Mouse (Mus musculus): Measurements from ENCODE around the gene Pcdh18.

DNA sequence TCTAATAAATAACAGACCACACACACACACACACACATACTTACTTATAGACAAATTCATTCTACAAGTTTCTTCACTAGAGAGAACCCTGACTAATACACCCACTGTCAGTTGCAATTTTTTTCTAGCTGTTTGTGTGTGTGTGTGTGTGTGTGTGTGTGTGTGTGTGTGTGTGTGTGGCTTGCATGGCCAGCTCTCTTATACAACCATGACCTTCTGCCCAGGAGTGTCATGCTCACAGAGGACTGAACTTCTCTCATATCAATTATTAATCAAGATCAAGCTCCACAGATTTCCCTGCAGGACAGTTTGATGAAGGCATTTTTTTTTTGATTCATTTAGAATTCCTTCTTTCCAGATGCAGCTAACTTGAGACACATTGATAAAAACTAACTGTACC lies 18.6 kb downstream of the Pcdh18 start:
- TF ChIP-seq POLR2A (IDR thresholded peaks at IDR 0.05; ENCODE audit: borderline replicate concordance, extremely low read depth, insufficient read depth, insufficient read length, poor library complexity, severe bottlenecking) (no peak), CTCF (IDR thresholded peaks at IDR 0.05; ENCODE audit: borderline replicate concordance, extremely low read depth, insufficient read depth, insufficient read length) (no peak)

Data from brain, embryonic 14.5 days (tissue).